Mouse (Mus musculus) C3H10T1/2 (cell line): ENCODE results near the gene Svs1. TPM values are rescaled to one million over a fixed set of nuclear protein-coding genes. Genes with fewer than 3 reads are reported as not detected.

Source experiments
- polyA plus RNA-seq, 2 experiments: library from polyadenylated mRNA; unstranded; fragments of >200 nt; fragmentation: generic; extraction: Trizol; gene quantifications; one replicate each; pipeline ENCODE4 v1.2.1; 2012; ENCODE audit warnings: missing spikeins in 2 of 2

Gene Svs1
- polyA plus RNA-seq: not detected

GRCm38 (mm10) chr6:48986444-48986990 is at the start of gene Svs1:
Gene Svs1, plus strand, starts transcription at chr6:48986861.

GRCm38 (mm10) chr6:48974663-48975062 is 12.0 kb upstream of the Svs1 start, which contains the start of gene Doxl2:
Gene Doxl2, plus strand, starts transcription at chr6:48974963.

GRCm38 (mm10) chr6:49036275-49037267 is 49.9 kb downstream of the Svs1 start, which contains the start of gene Gpnmb:
Gene Gpnmb, plus strand, starts transcription at chr6:49036546.

Other genes with a start within 250 kb of the Svs1 start
- not detected for gene Gimap1, start 247.8 kb upstream of the Svs1 start, polyA plus RNA-seq
- gene Gimap5, start 240.7 kb upstream of the Svs1 start, polyA plus RNA-seq: not detected
- not detected for gene Gimap3, start 216.0 kb upstream of the Svs1 start, polyA plus RNA-seq
- 1 to 10 TPM; 1.7 to 8.0 TPM for gene Tmem176a, start 145.9 kb upstream of the Svs1 start, polyA plus RNA-seq
- 10 to 100 TPM in 1 of 2 experiments, 1 to 10 TPM in 1; 2.1 to 16.5 TPM for gene Tmem176b, start 145.4 kb upstream of the Svs1 start, polyA plus RNA-seq
- under 1 TPM in 1 of 2 experiments, not detected in 1; 0.01 TPM for gene Aoc1, start 114.0 kb upstream of the Svs1 start, polyA plus RNA-seq
- not detected for gene 1600015I10Rik, start 57.0 kb upstream of the Svs1 start, polyA plus RNA-seq
- not detected for gene Doxl2, start 11.9 kb upstream of the Svs1 start, polyA plus RNA-seq
- gene Gpnmb, start 49.7 kb downstream of the Svs1 start, polyA plus RNA-seq: 1 to 10 TPM; 1.0 to 1.5 TPM
- gene Malsu1, start 86.9 kb downstream of the Svs1 start, polyA plus RNA-seq: 10 to 100 TPM; 18.3 to 18.5 TPM
- under 1 TPM; 0.02 to 0.37 TPM for gene Igf2bp3, start 228.1 kb downstream of the Svs1 start, polyA plus RNA-seq